Mouse (Mus musculus): Measurements from ENCODE around the gene Hmgxb4. TPM values are rescaled to one million over a fixed set of nuclear protein-coding genes. Genes with fewer than 3 reads are reported as not detected.
A peak's percentile ranks its signal among the peaks of the same experiment; 100 is the strongest.

Hmgxb4 gene
- polyA plus RNA-seq, 2 experiments, result 46.7 to 66.8 TPM

- Histone ChIP-seq H3K4me3 (replicated peaks; ENCODE audit: low read length) (no peak overlapping the region), H3K9me3 (ENCODE audit: control insufficient read depth, low read length) (no peaks in the 10 kb centered on the region), H3K9ac (ENCODE audit: low read depth, low read length, severe bottlenecking) (no peak overlapping the region), H3K4me1 (ENCODE audit: control insufficient read depth, insufficient read depth, low read length) (no peaks in the 10 kb centered on the region), H3K27me3 (ENCODE audit: control insufficient read depth, insufficient read depth, low read length) (no peaks in the 10 kb centered on the region), H3K36me3 (ENCODE audit: control insufficient read depth, insufficient read depth, low read length) (peaks cover 34% of the 10 kb centered on the region), H3K4me2 (replicated peaks; ENCODE audit: low read depth, low read length, severe bottlenecking) (no peak overlapping the region), H3K27ac (replicated peaks; ENCODE audit: low read depth, low read length) (no peak overlapping the region)
- WGBS, result 41% methylated on average over 5 of the region's 5 CpGs
- no peak for ATAC-seq (ENCODE audit: low FRiP score, low read depth)
- TF ChIP-seq POLR2A (IDR thresholded peaks at IDR 0.05; ENCODE audit: borderline replicate concordance, extremely low read depth, insufficient read depth, insufficient read length), result no peak
- no peak for DNase-seq (ENCODE audit: low spot score)
These were observed 25.3 kb downstream of the Hmgxb4 start for GRCm38 (mm10) chr8:75018274-75018972.

- Histone ChIP-seq H3K36me3 (ENCODE audit: control insufficient read depth, insufficient read depth, low read length) (peaks cover 64% of the 10 kb centered on the region), H3K9ac (ENCODE audit: low read depth, low read length, severe bottlenecking) (no peak overlapping the region), H3K27me3 (ENCODE audit: control insufficient read depth, insufficient read depth, low read length) (no peaks in the 10 kb centered on the region), H3K4me2 (replicated peaks; ENCODE audit: low read depth, low read length, severe bottlenecking) (no peak overlapping the region), H3K27ac (replicated peaks; ENCODE audit: low read depth, low read length) (no peak overlapping the region), H3K4me1 (ENCODE audit: control insufficient read depth, insufficient read depth, low read length) (no peaks in the 10 kb centered on the region), H3K4me3 (replicated peaks; ENCODE audit: low read length) (no peak overlapping the region), H3K9me3 (ENCODE audit: control insufficient read depth, low read length) (no peaks in the 10 kb centered on the region)
- no peak for ATAC-seq (ENCODE audit: low FRiP score, low read depth)
- DNase-seq (ENCODE audit: low spot score), result no peak
- no peak for TF ChIP-seq POLR2A (IDR thresholded peaks at IDR 0.05; ENCODE audit: borderline replicate concordance, extremely low read depth, insufficient read depth, insufficient read length)
- 88% methylated on average over 3 of the region's 3 CpGs for WGBS
These were observed 30.6 kb downstream of the Hmgxb4 start for GRCm38 (mm10) chr8:75023660-75024316.

GRCm38 (mm10) chr8:75025809-75026208 is 32.7 kb downstream of the Hmgxb4 start:
- Histone ChIP-seq H3K4me2 (replicated peaks; ENCODE audit: low read depth, low read length, severe bottlenecking) (no peak overlapping the region), H3K4me3 (replicated peaks; ENCODE audit: low read length) (no peak overlapping the region), H3K4me1 (ENCODE audit: control insufficient read depth, insufficient read depth, low read length) (no peaks in the 10 kb centered on the region), H3K9ac (ENCODE audit: low read depth, low read length, severe bottlenecking) (no peak overlapping the region), H3K27ac (replicated peaks; ENCODE audit: low read depth, low read length) (no peak overlapping the region), H3K36me3 (ENCODE audit: control insufficient read depth, insufficient read depth, low read length) (peaks cover 82% of the 10 kb centered on the region), H3K27me3 (ENCODE audit: control insufficient read depth, insufficient read depth, low read length) (no peaks in the 10 kb centered on the region), H3K9me3 (ENCODE audit: control insufficient read depth, low read length) (no peaks in the 10 kb centered on the region)
- no peak for ATAC-seq (ENCODE audit: low FRiP score, low read depth)
- DNase-seq (ENCODE audit: low spot score), result no peak
- no peak for TF ChIP-seq POLR2A (IDR thresholded peaks at IDR 0.05; ENCODE audit: borderline replicate concordance, extremely low read depth, insufficient read depth, insufficient read length)
- WGBS, result 93% methylated on average over 4 of the region's 4 CpGs

GRCm38 (mm10) chr8:75030453-75031024 is 37.4 kb downstream of the Hmgxb4 start:
- no peak for ATAC-seq (ENCODE audit: low FRiP score, low read depth)
- H3K9me3 ChIP-seq (ENCODE audit: control insufficient read depth, low read length), result no peaks in the 10 kb centered on the region
- DNase-seq (ENCODE audit: low spot score), result no peak
- no peak overlapping the region for H3K4me3 ChIP-seq (replicated peaks; ENCODE audit: low read length)
- WGBS, result 95% methylated on average over 3 of the region's 3 CpGs
- H3K4me1 ChIP-seq (ENCODE audit: control insufficient read depth, insufficient read depth, low read length), result no peaks in the 10 kb centered on the region
- peaks cover 46% of the 10 kb centered on the region for H3K36me3 ChIP-seq (ENCODE audit: control insufficient read depth, insufficient read depth, low read length)
- no peak overlapping the region for H3K4me2 ChIP-seq (replicated peaks; ENCODE audit: low read depth, low read length, severe bottlenecking)
- TF ChIP-seq POLR2A (IDR thresholded peaks at IDR 0.05; ENCODE audit: borderline replicate concordance, extremely low read depth, insufficient read depth, insufficient read length), result no peak
- H3K9ac ChIP-seq (ENCODE audit: low read depth, low read length, severe bottlenecking), result no peak overlapping the region
- H3K27me3 ChIP-seq (ENCODE audit: control insufficient read depth, insufficient read depth, low read length), result no peaks in the 10 kb centered on the region
- H3K27ac ChIP-seq (replicated peaks; ENCODE audit: low read depth, low read length), result no peak overlapping the region

GRCm38 (mm10) chr8:75032961-75033360 is 39.8 kb downstream of the Hmgxb4 start:
- Histone ChIP-seq H3K27ac (replicated peaks; ENCODE audit: low read depth, low read length) (no peak overlapping the region; the same call in 1 of the 2 replicates), H3K36me3 (ENCODE audit: control insufficient read depth, insufficient read depth, low read length) (peaks cover 33% of the 10 kb centered on the region), H3K9ac (ENCODE audit: low read depth, low read length, severe bottlenecking) (no peak overlapping the region), H3K9me3 (ENCODE audit: control insufficient read depth, low read length) (no peaks in the 10 kb centered on the region), H3K4me1 (ENCODE audit: control insufficient read depth, insufficient read depth, low read length) (no peaks in the 10 kb centered on the region), H3K4me2 (replicated peaks; ENCODE audit: low read depth, low read length, severe bottlenecking) (peak overlapping the region; percentile 45), H3K4me3 (replicated peaks; ENCODE audit: low read length) (peak overlapping the region; percentile 65), H3K27me3 (ENCODE audit: control insufficient read depth, insufficient read depth, low read length) (no peaks in the 10 kb centered on the region)
- no peak for DNase-seq (ENCODE audit: low spot score)
- WGBS, result 63% methylated on average over 5 of the region's 5 CpGs
- no peak for TF ChIP-seq POLR2A (IDR thresholded peaks at IDR 0.05; ENCODE audit: borderline replicate concordance, extremely low read depth, insufficient read depth, insufficient read length)
- no peak for ATAC-seq (ENCODE audit: low FRiP score, low read depth)
